28 mouse cellular contexts compared by ENCODE assay signal in the genomic region with DNA sequence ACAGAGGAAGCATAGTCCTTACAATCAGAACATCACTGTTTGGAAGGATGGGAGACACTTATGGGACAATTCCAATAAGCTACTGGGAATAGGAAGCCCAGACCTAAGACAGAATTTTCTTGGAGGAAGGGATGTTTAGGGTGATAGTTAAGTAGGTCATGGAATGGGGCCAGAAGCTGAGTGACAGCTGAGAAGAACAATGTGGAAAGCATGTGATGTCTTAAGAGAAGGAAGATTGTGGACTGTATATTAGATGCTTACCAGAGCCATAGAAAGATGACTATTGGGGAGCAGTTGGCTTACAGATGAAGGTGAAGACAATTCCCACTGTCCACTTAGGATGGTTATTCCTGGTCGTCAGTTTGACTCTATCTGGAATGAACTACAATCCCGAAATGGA.
A peak's percentile ranks its signal among the peaks of the same experiment; 100 is the strongest.
DNase-seq lines count a peak whose midpoint lies in the region; ATAC-seq lines count a peak whose summit lies in the region.
"Had no signal": no experiment of that assay in that cellular context is flagged by ENCODE, and none has a peak within 500 bp of the region (broad histone marks: within the 10 kb centered on the region; RNA-seq: fewer than 3 reads in every experiment).

No protein-coding gene starts in this region.

- H3K9ac ChIP-seq in lung, embryonic 15.5 days = no peak overlapping the region
- H3K9ac ChIP-seq: embryonic facial prominence, embryonic 15.5 days; forebrain, embryonic 13.5 days; heart, embryonic 13.5 days; hindbrain, embryonic 13.5 days; limb, embryonic 15.5 days; liver, embryonic 14.5 days; midbrain, embryonic 12.5 days; neural tube, embryonic 12.5 days had no signal

- H3K27ac ChIP-seq in lung, embryonic 15.5 days = no peak overlapping the region
- H3K27ac ChIP-seq: embryonic facial prominence, embryonic 10.5 days; embryonic facial prominence, embryonic 15.5 days; forebrain, embryonic 13.5 days; heart, embryonic 13.5 days; hindbrain, embryonic 13.5 days; kidney, postnatal 0 days; limb, embryonic 10.5 days; limb, embryonic 15.5 days; liver, embryonic 14.5 days; midbrain, embryonic 12.5 days; neural tube, embryonic 12.5 days had no signal

- no peaks in the 10 kb centered on the region for H3K4me1 ChIP-seq in lung, embryonic 15.5 days
- H3K4me1 ChIP-seq: embryonic facial prominence, embryonic 10.5 days; embryonic facial prominence, embryonic 15.5 days; heart, embryonic 13.5 days; limb, embryonic 10.5 days; limb, embryonic 15.5 days; neural tube, embryonic 12.5 days had no signal

- no peaks in the 10 kb centered on the region for H3K36me3 ChIP-seq in lung, embryonic 15.5 days
- H3K36me3 ChIP-seq: embryonic facial prominence, embryonic 10.5 days; embryonic facial prominence, embryonic 15.5 days; limb, embryonic 10.5 days; limb, embryonic 15.5 days; midbrain, embryonic 12.5 days; neural tube, embryonic 12.5 days had no signal

- H3K9me3 ChIP-seq in lung, embryonic 15.5 days = no peaks in the 10 kb centered on the region
- H3K9me3 ChIP-seq: embryonic facial prominence, embryonic 10.5 days; embryonic facial prominence, embryonic 15.5 days; forebrain, embryonic 13.5 days; heart, embryonic 13.5 days; hindbrain, embryonic 13.5 days; limb, embryonic 10.5 days; limb, embryonic 15.5 days; megakaryocyte, embryonic 14.5 days; midbrain, embryonic 12.5 days; neural tube, embryonic 12.5 days had no signal

- 77% methylated on average over 2 of the region's 2 CpGs for WGBS in lung, embryonic 15.5 days

- no peak overlapping the region for H3K4me3 ChIP-seq in lung, embryonic 15.5 days
- H3K4me3 ChIP-seq: embryonic facial prominence, embryonic 10.5 days; embryonic facial prominence, embryonic 15.5 days; forebrain, embryonic 13.5 days; heart, embryonic 13.5 days; hindbrain, embryonic 13.5 days; limb, embryonic 10.5 days; limb, embryonic 15.5 days; megakaryocyte, embryonic 14.5 days; midbrain, embryonic 12.5 days; myocyte; neural tube, embryonic 12.5 days had no signal

- intact Hi-C loops in heart, postnatal 36 days (cut with DNase I) = no loop called here

- ATAC-seq in lung, embryonic 15.5 days (ENCODE audit: borderline replicate concordance, extremely low read depth, low FRiP score, low TSS enrichment) = peak; percentile 66; the same call in 1 of the 2 replicates
- ATAC-seq: forebrain, embryonic 13.5 days; intestine, embryonic 16.5 days had no signal

- H3K27me3 ChIP-seq in lung, embryonic 15.5 days = no peaks in the 10 kb centered on the region
- H3K27me3 ChIP-seq: embryonic facial prominence, embryonic 15.5 days; forebrain, embryonic 13.5 days; heart, embryonic 13.5 days; hindbrain, embryonic 13.5 days; limb, embryonic 15.5 days; megakaryocyte, embryonic 14.5 days; midbrain, embryonic 12.5 days; neural tube, embryonic 12.5 days had no signal

- peak; percentile 24 to 26 for DNase-seq in heart, adult 18-20 months
- no peak for DNase-seq in heart, postnatal 36 days
- DNase-seq in MN1 (ENCODE audit: low spot score) = peak; percentile 21
- peak; percentile 5 for DNase-seq in lung, postnatal 25 days (ENCODE audit: low spot score)
- no peak for DNase-seq in thymus, postnatal 25 days
- DNase-seq in retina, embryonic 14.5 days (ENCODE audit: low spot score) = no peak
- DNase-seq: adrenal gland, postnatal 25 days; cerebellum, adult 8-10 months; cerebellum, postnatal 25 days; gastrocnemius, postnatal 10 days; heart, postnatal 14 days; kidney, adult 8-10 months; layer of hippocampus, adult 9-11 months had no signal

- H3K4me2 ChIP-seq in lung, embryonic 15.5 days = no peak overlapping the region
- H3K4me2 ChIP-seq: embryonic facial prominence, embryonic 15.5 days; forebrain, embryonic 13.5 days; heart, embryonic 13.5 days; hindbrain, embryonic 13.5 days; limb, embryonic 15.5 days; midbrain, embryonic 12.5 days; neural tube, embryonic 12.5 days had no signal

Comparison
In these comparisons a context has a peak if more than half of its experiments do, and no peak if none do; other contexts are left out.
1. DNase-seq: peak in heart, adult 18-20 months (2 of 2), MN1 (single experiment) and lung, postnatal 25 days (single experiment); none in heart, postnatal 36 days (0 of 2), thymus, postnatal 25 days (single experiment) and retina, embryonic 14.5 days (single experiment).